Mouse (Mus musculus): Measurements from ENCODE around the gene 0610010K14Rik.
A peak's percentile ranks its signal among the peaks of the same experiment; 100 is the strongest.

0610010K14Rik gene

GRCm38 (mm10) chr11:70214191-70214855 lies 23.4 kb downstream of the 0610010K14Rik start:
- peak; percentile 93 for DNase-seq

- no peak for DNase-seq
Observed at GRCm38 (mm10) chr11:70213736-70214135, 24.0 kb downstream of the 0610010K14Rik start.

- DNase-seq: peak; percentile 93
Observed at GRCm38 (mm10) chr11:70212896-70213295, 24.8 kb downstream of the 0610010K14Rik start.

GRCm38 (mm10) chr11:70212423-70212822 lies 25.3 kb downstream of the 0610010K14Rik start, which contains the start of gene Slc16a11:
TSS of gene Slc16a11 (plus strand) at chr11:70212752.
- peak; percentile 93 for DNase-seq

GRCm38 (mm10) chr11:70211972-70212371 lies 25.7 kb downstream of the 0610010K14Rik start:
- DNase-seq: peak; percentile 87

GRCm38 (mm10) chr11:70210681-70211080 lies 27.0 kb downstream of the 0610010K14Rik start:
- DNase-seq: no peak

- peak; percentile 89 for DNase-seq
Observed at GRCm38 (mm10) chr11:70208778-70209388, 28.8 kb downstream of the 0610010K14Rik start.

GRCm38 (mm10) chr11:70207283-70207682 lies 30.4 kb downstream of the 0610010K14Rik start:
- peak; percentile 89 for DNase-seq

GRCm38 (mm10) chr11:70206801-70207200 lies 30.9 kb downstream of the 0610010K14Rik start:
- peak; percentile 91 for DNase-seq

- DNase-seq: peak; percentile 93
Observed at GRCm38 (mm10) chr11:70201691-70202090, 36.0 kb downstream of the 0610010K14Rik start.

GRCm38 (mm10) chr11:70200036-70200608 lies 37.6 kb downstream of the 0610010K14Rik start:
- DNase-seq: peak; percentile 88

GRCm38 (mm10) chr11:70199107-70199506 lies 38.6 kb downstream of the 0610010K14Rik start:
- no peak for DNase-seq

GRCm38 (mm10) chr11:70198332-70198731 lies 39.4 kb downstream of the 0610010K14Rik start:
- DNase-seq: peak; percentile 79

- peak; percentile 84 for DNase-seq
Observed at GRCm38 (mm10) chr11:70193354-70194285, 44.1 kb downstream of the 0610010K14Rik start.

- DNase-seq: no peak
Observed at GRCm38 (mm10) chr11:70192157-70192556, 45.6 kb downstream of the 0610010K14Rik start.

- peak; percentile 92 for DNase-seq
Observed at GRCm38 (mm10) chr11:70191188-70191587, 46.5 kb downstream of the 0610010K14Rik start.

- peak; percentile 82 for DNase-seq
Observed at GRCm38 (mm10) chr11:70189319-70190134, 48.2 kb downstream of the 0610010K14Rik start.

Data from heart, adult 11 months (tissue).